Mouse (Mus musculus) midbrain, embryonic 10.5 days (tissue): ENCODE measurements around the gene Prox1. TPM values are rescaled to one million over a fixed set of nuclear protein-coding genes. Genes with fewer than 3 reads are reported as not detected.

ENCODE experiments used
- DNase-seq: peaks from one replicate; pipeline ENCODE4 v3.0.0-alpha.2; 2017; ENCODE audit warnings: low spot score
- H3K27ac ChIP-seq: fragments of 300-500 bp; sonication (generic); replicated peaks from 2 replicates; pipeline ENCODE4 v1.5.1; 2016; ENCODE audit warnings: mild to moderate bottlenecking
- H3K27me3 ChIP-seq: fragments of 300-500 bp; sonication (generic); 2 replicates; pipeline ENCODE4 v1.6.1; 2016; ENCODE audit warnings: low read depth, mild to moderate bottlenecking; ENCODE audit not compliant: poor library complexity, severe bottlenecking
- H3K36me3 ChIP-seq: fragments of 300-500 bp; sonication (generic); 2 replicates; pipeline ENCODE4 v1.6.1; 2016; ENCODE audit warnings: mild to moderate bottlenecking, moderate library complexity
- H3K4me1 ChIP-seq: fragments of 300-500 bp; sonication (generic); 2 replicates; pipeline ENCODE4 v1.6.1; 2016
- H3K4me3 ChIP-seq: fragments of 300-500 bp; sonication (generic); 2 replicates; pipeline ENCODE4 v1.5.1; 2016; ENCODE audit warnings: mild to moderate bottlenecking, moderate library complexity
- H3K9me3 ChIP-seq: fragments of 300-500 bp; sonication (generic); replicated peaks from 2 replicates; pipeline ENCODE4 v1.6.1; 2016; ENCODE audit warnings: mild to moderate bottlenecking
- whole genome bisulfite sequencing: fragments of 180-500 bp; shearing (Covaris S2); methylation state at CpG from one replicate; pipeline ENCODE4 v1.1.7; 2016; 5-methylcytosine and 5-hydroxymethylcytosine counted together
- polyA plus RNA-seq: library from polyadenylated mRNA; unstranded; fragments of >200 nt; fragmentation: Nextera tagmentation; extraction: Ambion mirVana; gene quantifications from 2 replicates; pipeline ENCODE4 v1.2.1, GENCODE M21; 2016

Prox1 gene
- polyA plus RNA-seq, 1 experiment from 2014 or later, result 6.5 TPM

- 73% methylated on average over 2 of the region's 2 CpGs for WGBS
- H3K27me3 ChIP-seq, result no peaks in the 10 kb centered on the region
- no peak overlapping the region for H3K27ac ChIP-seq
- no peak for DNase-seq
- no peaks in the 10 kb centered on the region for H3K36me3 ChIP-seq
- H3K4me1 ChIP-seq, result no peaks in the 10 kb centered on the region
- no peak overlapping the region for H3K4me3 ChIP-seq
- H3K9me3 ChIP-seq, result no peaks in the 10 kb centered on the region
Measured at GRCm38 (mm10) chr1:190088929-190089328, 81.6 kb downstream of the Prox1 start.

- Histone ChIP-seq H3K27ac (no peak overlapping the region), H3K4me3 (no peak overlapping the region), H3K36me3 (no peaks in the 10 kb centered on the region), H3K9me3 (no peaks in the 10 kb centered on the region), H3K4me1 (peaks cover 4% of the 10 kb centered on the region), H3K27me3 (no peaks in the 10 kb centered on the region)
- no peak for DNase-seq
- WGBS, result 94% methylated on average over 7 of the region's 7 CpGs
Measured at GRCm38 (mm10) chr1:190085703-190086102, 84.8 kb downstream of the Prox1 start.

- no peaks in the 10 kb centered on the region for H3K27me3 ChIP-seq
- H3K27ac ChIP-seq, result no peak overlapping the region
- peaks cover 12% of the 10 kb centered on the region for H3K4me1 ChIP-seq
- H3K9me3 ChIP-seq, result no peaks in the 10 kb centered on the region
- WGBS, result 91% methylated on average over 9 of the region's 10 CpGs
- no peak for DNase-seq
- H3K4me3 ChIP-seq, result no peak overlapping the region
- no peaks in the 10 kb centered on the region for H3K36me3 ChIP-seq
Measured at GRCm38 (mm10) chr1:190079643-190080275, 90.8 kb downstream of the Prox1 start.

GRCm38 (mm10) chr1:190076601-190077000 is 93.9 kb downstream of the Prox1 start:
- peaks cover 12% of the 10 kb centered on the region for H3K4me1 ChIP-seq
- no peak overlapping the region for H3K4me3 ChIP-seq
- DNase-seq, result no peak
- WGBS, result 92% methylated on average over 11 of the region's 11 CpGs
- no peaks in the 10 kb centered on the region for H3K9me3 ChIP-seq
- no peaks in the 10 kb centered on the region for H3K36me3 ChIP-seq
- H3K27ac ChIP-seq, result no peak overlapping the region
- no peaks in the 10 kb centered on the region for H3K27me3 ChIP-seq

Other genes with a start within 250 kb of the Prox1 start
- 62.7 and 68.3 TPM in 2 replicates for gene Smyd2, start 248.4 kb downstream of the Prox1 start, polyA plus RNA-seq